Comparison of ENCODE assay signal across 9 mouse cellular contexts in genomic region chr11:107794547-107795269, GRCm38 (mm10). TPM values are rescaled to one million over a fixed set of nuclear protein-coding genes. Genes with fewer than 3 reads are reported as not detected.
DNase-seq lines count a peak whose midpoint lies in the region; ATAC-seq and TF ChIP-seq lines count a peak whose summit lies in the region.
"Had no signal": no experiment of that assay in that cellular context is flagged by ENCODE, and none has a peak within 500 bp of the region (broad histone marks: within the 10 kb centered on the region; RNA-seq: fewer than 3 reads in every experiment).

Gene Cacng4, minus strand, starts transcription at chr11:107794557.

- TF ChIP-seq CTCF in gastrocnemius, adult 2 months (IDR thresholded peaks at IDR 0.05): no peak
- TF ChIP-seq CTCF in ES-Bruce4 (IDR thresholded peaks at IDR 0.05; ENCODE audit: low read depth, low read length): no peak

- H3K27me3 ChIP-seq in ES-Bruce4 (ENCODE audit: control insufficient read depth, insufficient read depth, low read length, poor library complexity, severe bottlenecking): peaks cover 9% of the 10 kb centered on the region
- H3K27me3 ChIP-seq in embryonic facial prominence, embryonic 11.5 days (ENCODE audit: control insufficient read depth, insufficient read depth, low read length): peaks cover 28% of the 10 kb centered on the region
- peaks cover 54% of the 10 kb centered on the region for H3K27me3 ChIP-seq in intestine, embryonic 15.5 days (replicated peaks)
- peaks cover 86% of the 10 kb centered on the region for H3K27me3 ChIP-seq in liver, embryonic 13.5 days

- whole genome bisulfite sequencing in embryonic facial prominence, embryonic 11.5 days: under 1% methylated on average over 24 of the region's 73 CpGs
- WGBS in intestine, embryonic 15.5 days: under 1% methylated on average over 55 of the region's 73 CpGs
- WGBS in liver, embryonic 13.5 days (ENCODE audit: insufficient replicate concordance): 1% methylated on average over 35 of the region's 73 CpGs

- H3K4me2 ChIP-seq in embryonic facial prominence, embryonic 11.5 days (ENCODE audit: low read depth, low read length): peak within 1 kb of the TSS; percentile 96
- peak within 1 kb of the TSS; percentile 93 for H3K4me2 ChIP-seq in intestine, embryonic 15.5 days (replicated peaks)
- H3K4me2 ChIP-seq in liver, embryonic 13.5 days: peak within 1 kb of the TSS; percentile 54

- intact Hi-C loops in gastrocnemius, adult 2 months (cut with DNase I): no loop called here

- no peaks in the 10 kb centered on the region for H3K36me3 ChIP-seq in ES-Bruce4 (ENCODE audit: control insufficient read depth, insufficient read depth, low read length, poor library complexity, severe bottlenecking)
- no peaks in the 10 kb centered on the region for H3K36me3 ChIP-seq in embryonic facial prominence, embryonic 11.5 days (replicated peaks; ENCODE audit: control insufficient read depth, insufficient read depth, low read depth, low read length)
- no peaks in the 10 kb centered on the region for H3K36me3 ChIP-seq in intestine, embryonic 15.5 days
- H3K36me3 ChIP-seq in liver, embryonic 13.5 days: no peaks in the 10 kb centered on the region
- H3K36me3 ChIP-seq: G1E had no signal

- peak within 1 kb of the TSS; percentile 59 for H3K9ac ChIP-seq in ES-Bruce4 (ENCODE audit: low read depth, poor library complexity, severe bottlenecking)
- peak within 1 kb of the TSS; percentile 71 for H3K9ac ChIP-seq in embryonic facial prominence, embryonic 11.5 days (replicated peaks; ENCODE audit: low read length)
- peak within 1 kb of the TSS; percentile 50 for H3K9ac ChIP-seq in intestine, embryonic 15.5 days
- H3K9ac ChIP-seq in liver, embryonic 13.5 days: no peak within 1 kb of the TSS

- DNase-seq in gastrocnemius, adult 2 months: peak; percentile 46
- no peak for DNase-seq in gastrocnemius, adult 18-20 months (ENCODE audit: low spot score)
- peak; percentile 61 for DNase-seq in embryonic facial prominence, embryonic 11.5 days (ENCODE audit: low spot score)
- DNase-seq in liver, embryonic 13.5 days: no peak
- DNase-seq in right cerebral cortex, postnatal 4 days: peak; percentile 76

- no peak for TF ChIP-seq EP300 in ES-Bruce4 (IDR thresholded peaks at IDR 0.05; ENCODE audit: insufficient read depth, low read depth, low read length)

- H3K9me3 ChIP-seq in ES-Bruce4 (replicated peaks; ENCODE audit: control insufficient read depth, insufficient read depth, low read length, poor library complexity, severe bottlenecking): no peaks in the 10 kb centered on the region
- H3K9me3 ChIP-seq in embryonic facial prominence, embryonic 11.5 days (replicated peaks; ENCODE audit: control insufficient read depth, low read length): no peaks in the 10 kb centered on the region
- H3K9me3 ChIP-seq in intestine, embryonic 15.5 days: no peaks in the 10 kb centered on the region
- no peaks in the 10 kb centered on the region for H3K9me3 ChIP-seq in liver, embryonic 13.5 days (replicated peaks)

- peak within 1 kb of the TSS; percentile 68 for H3K4me3 ChIP-seq in gastrocnemius, adult 2 months
- H3K4me3 ChIP-seq in ES-Bruce4 (ENCODE audit: low read depth, low read length): peak within 1 kb of the TSS; percentile 89
- peak within 1 kb of the TSS; percentile 69 for H3K4me3 ChIP-seq in embryonic facial prominence, embryonic 11.5 days (ENCODE audit: low read depth, low read length)
- peak within 1 kb of the TSS; percentile 56 for H3K4me3 ChIP-seq in intestine, embryonic 15.5 days (replicated peaks)
- peak within 1 kb of the TSS; percentile 40 for H3K4me3 ChIP-seq in liver, embryonic 13.5 days (replicated peaks)

- no peak within 1 kb of the TSS for H3K27ac ChIP-seq in gastrocnemius, adult 2 months
- no peak within 1 kb of the TSS for H3K27ac ChIP-seq in ES-Bruce4 (ENCODE audit: insufficient read depth, low read length)
- H3K27ac ChIP-seq in embryonic facial prominence, embryonic 11.5 days (replicated peaks; ENCODE audit: low read depth, low read length): peak within 1 kb of the TSS; percentile 41
- H3K27ac ChIP-seq in intestine, embryonic 15.5 days: peak within 1 kb of the TSS; percentile 62
- H3K27ac ChIP-seq in liver, embryonic 13.5 days: no peak within 1 kb of the TSS

- H3K4me1 ChIP-seq in ES-Bruce4 (ENCODE audit: control insufficient read depth, insufficient read depth, low read length): no peaks in the 10 kb centered on the region
- H3K4me1 ChIP-seq in embryonic facial prominence, embryonic 11.5 days (ENCODE audit: control insufficient read depth, insufficient read depth, low read length): peaks cover 5% of the 10 kb centered on the region; the same call in 1 of the 2 replicates
- peaks cover 26% of the 10 kb centered on the region for H3K4me1 ChIP-seq in intestine, embryonic 15.5 days (replicated peaks)
- peaks cover 5% of the 10 kb centered on the region; the same call in 1 of the 2 replicates for H3K4me1 ChIP-seq in liver, embryonic 13.5 days (replicated peaks)

- peak; percentile 15 for ATAC-seq in embryonic facial prominence, embryonic 11.5 days (replicated peaks; ENCODE audit: insufficient number of reproducible peaks, low FRiP score, low TSS enrichment, low read depth)
- peak; percentile 73 for ATAC-seq in intestine, embryonic 15.5 days
- no peak for ATAC-seq in liver, embryonic 13.5 days (ENCODE audit: low read depth)
- ATAC-seq in activated CD4-positive, CD25-positive, alpha-beta regulatory T cell, adult 4 months: no peak

- TF ChIP-seq POLR2A in ES-Bruce4 (IDR thresholded peaks at IDR 0.05; ENCODE audit: insufficient read depth, low read length): no peak

RNA-seq across cellular contexts. Expression of gene Cacng4, which starts in this region (rescaled TPM):
- not detected for total RNA-seq in gastrocnemius, adult 2 months (2021)
- not detected for total RNA-seq in gastrocnemius, adult 18-20 months (2021)
- polyA plus RNA-seq in ES-Bruce4 (2011; ENCODE audit: insufficient read depth, insufficient read length, low read depth, missing spikeins): 0.96 and 1.5 TPM in 2 replicates
- polyA plus RNA-seq in embryonic facial prominence, embryonic 11.5 days (2014; fragmentation: Nextera tagmentation; extraction: Ambion mirVana): 7.9 and 8.3 TPM in 2 replicates
- 4.1 and 5.8 TPM in 2 replicates for polyA plus RNA-seq in intestine, embryonic 15.5 days (2015; fragmentation: Nextera tagmentation; extraction: Ambion mirVana)
- 0.13 and 0.15 TPM in 2 replicates for polyA plus RNA-seq in liver, embryonic 13.5 days (2015; fragmentation: Nextera tagmentation; extraction: Ambion mirVana)
- not detected for polyA plus RNA-seq in activated CD4-positive, CD25-positive, alpha-beta regulatory T cell, adult 4 months (2017; shearing (Covaris generic))
- polyA plus RNA-seq: G1E had no signal

Comparison
In these comparisons a context has a peak if more than half of its experiments do, and no peak if none do; other contexts are left out.
1. Peak in DNase-seq and H3K4me3 ChIP-seq in gastrocnemius, adult 2 months; RNA of the gene not detected or under 1 TPM.
2. DNase-seq: peak in embryonic facial prominence, embryonic 11.5 days (single experiment) and right cerebral cortex, postnatal 4 days (single experiment); none in gastrocnemius, adult 18-20 months (single experiment) and liver, embryonic 13.5 days (single experiment).
3. H3K27ac ChIP-seq: peak in embryonic facial prominence, embryonic 11.5 days (single experiment) and intestine, embryonic 15.5 days (single experiment); none in gastrocnemius, adult 2 months (single experiment), ES-Bruce4 (single experiment) and liver, embryonic 13.5 days (single experiment).
4. ATAC-seq: peak in embryonic facial prominence, embryonic 11.5 days (single experiment) and intestine, embryonic 15.5 days (single experiment); none in liver, embryonic 13.5 days (single experiment) and activated CD4-positive, CD25-positive, alpha-beta regulatory T cell, adult 4 months (single experiment).
5. Peak in every context shown above with its lines, with median percentiles within 50 percentile points of each other: H3K4me3 ChIP-seq and H3K4me2 ChIP-seq.